Mouse (Mus musculus): ENCODE data around the gene Pced1b. TPM values are rescaled to one million over a fixed set of nuclear protein-coding genes. Genes with fewer than 3 reads are reported as not detected.

The Pced1b gene
- total and polyA plus RNA-seq, 3 experiments, result 3.6 to 3.9 (median 3.8) TPM

DNA sequence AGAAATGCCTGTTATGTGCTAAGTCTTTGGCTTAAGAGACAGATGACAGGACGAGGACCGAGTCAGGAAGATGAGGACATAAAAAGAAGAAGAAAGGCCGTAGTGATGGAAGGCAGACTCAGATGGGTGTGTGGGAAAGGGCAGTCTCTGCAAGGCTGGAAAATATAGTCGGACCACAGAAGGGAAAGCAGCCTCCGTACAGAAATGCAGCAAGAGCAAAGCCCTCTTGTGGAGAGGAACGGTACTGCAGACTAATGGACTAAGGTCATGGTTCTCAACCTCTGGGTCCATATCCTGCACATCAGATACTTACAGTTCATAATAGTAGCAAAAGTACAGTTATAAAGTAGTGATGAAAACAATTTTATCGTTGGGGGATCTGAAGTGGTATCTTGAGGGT, 11.7 kb upstream of the Pced1b start:
- H3K79me2 ChIP-seq (replicated peaks; ENCODE audit: control insufficient read depth, insufficient read depth, low read length), result no peaks in the 10 kb centered on the region
- 29% methylated on average over 7 of the region's 7 CpGs for WGBS
- H3K27ac ChIP-seq, result no peak overlapping the region
- no peak overlapping the region for H3K4me3 ChIP-seq
- no peaks in the 10 kb centered on the region for H3K36me3 ChIP-seq (ENCODE audit: control insufficient read depth, insufficient read depth, low read length)
- no peaks in the 10 kb centered on the region for H3K4me1 ChIP-seq (ENCODE audit: control insufficient read depth, insufficient read depth, low read length)
- intact Hi-C loops (cut with DNase I), result loop anchor here (2.0 to 5.0 kb wide), 3 partner anchors 38 to 432 kb away; no protein-coding TSS in a partner anchor
- TF ChIP-seq EP300 (IDR thresholded peaks at IDR 0.05; ENCODE audit: insufficient read depth, low read depth, low read length) (0 out of 2 replicates have a peak, but pooled peaks have one; percentile 18), POLR2A (IDR thresholded peaks at IDR 0.05; ENCODE audit: insufficient read depth, low read depth, low read length) (no peak), CTCF (IDR thresholded peaks at IDR 0.05) (peak; percentile 98)
- peak in 1 of 2 experiments; percentile 23 for DNase-seq
- H3K27me3 ChIP-seq (ENCODE audit: control insufficient read depth, insufficient read depth, low read length), result no peaks in the 10 kb centered on the region
- no peak overlapping the region for H3K9ac ChIP-seq (ENCODE audit: low read depth, low read length)

DNA sequence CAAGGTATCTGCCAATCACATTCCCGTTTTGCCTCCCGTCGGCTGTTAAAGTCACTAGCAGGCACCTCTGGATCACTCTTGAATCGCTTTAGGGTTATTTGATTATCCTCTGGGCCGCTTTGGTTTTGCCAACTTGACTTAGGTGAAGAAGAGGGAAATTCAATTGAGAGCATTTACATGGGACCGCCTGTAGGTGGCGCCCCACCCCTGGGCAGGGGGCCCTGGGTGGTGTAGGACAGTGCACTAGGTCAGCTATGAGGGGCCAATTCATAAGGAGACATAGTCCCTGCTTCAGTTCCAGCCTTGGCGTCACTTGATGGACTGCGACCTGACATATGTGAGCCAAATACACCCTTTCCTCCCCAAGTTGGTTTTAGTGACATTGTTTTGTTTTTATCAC, 10.0 kb upstream of the Pced1b start:
- no peak overlapping the region for H3K9ac ChIP-seq (ENCODE audit: low read depth, low read length)
- no peak overlapping the region for H3K4me3 ChIP-seq
- H3K79me2 ChIP-seq (replicated peaks; ENCODE audit: control insufficient read depth, insufficient read depth, low read length), result no peaks in the 10 kb centered on the region
- TF ChIP-seq CTCF (IDR thresholded peaks at IDR 0.05), result peak; percentile 87
- no peak for TF ChIP-seq POLR2A (IDR thresholded peaks at IDR 0.05; ENCODE audit: insufficient read depth, low read depth, low read length)
- peak; percentile 37; the same call in 1 of the 2 replicates for TF ChIP-seq EP300 (IDR thresholded peaks at IDR 0.05; ENCODE audit: insufficient read depth, low read depth, low read length)
- WGBS, result 41% methylated on average over 9 of the region's 9 CpGs
- H3K4me1 ChIP-seq (ENCODE audit: control insufficient read depth, insufficient read depth, low read length), result no peaks in the 10 kb centered on the region
- intact Hi-C loops (cut with DNase I), result loop anchor here (5.0 kb wide), 2 partner anchors 175 to 430 kb away; no protein-coding TSS in a partner anchor
- H3K36me3 ChIP-seq (ENCODE audit: control insufficient read depth, insufficient read depth, low read length), result no peaks in the 10 kb centered on the region
- no peaks in the 10 kb centered on the region for H3K27me3 ChIP-seq (ENCODE audit: control insufficient read depth, insufficient read depth, low read length)
- peak; percentile 38 to 72 for DNase-seq
- no peak overlapping the region for H3K27ac ChIP-seq

DNA sequence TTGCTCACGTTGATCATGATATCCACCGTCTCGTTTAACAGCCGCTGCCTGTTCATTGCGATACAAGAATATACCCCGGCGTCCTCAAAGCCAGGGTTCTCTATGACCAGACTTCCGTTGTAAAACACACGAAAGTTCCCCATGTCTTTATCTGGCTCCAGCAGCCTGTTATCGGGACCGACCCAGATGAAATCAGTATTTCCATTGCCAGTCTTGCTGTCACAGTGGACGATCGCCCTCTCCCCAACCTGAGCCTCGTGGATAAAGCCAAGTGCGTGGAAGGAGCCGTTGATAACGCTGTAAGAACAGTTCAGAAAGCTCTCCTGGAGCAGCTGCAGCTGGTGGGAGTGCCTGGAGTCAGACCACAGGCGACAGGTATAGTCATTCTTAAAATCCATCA, 1.5 kb upstream of the Pced1b start:
- Histone ChIP-seq H3K4me3 (no peak overlapping the region), H3K9ac (ENCODE audit: low read depth, low read length) (no peak overlapping the region), H3K27me3 (ENCODE audit: control insufficient read depth, insufficient read depth, low read length) (no peaks in the 10 kb centered on the region; the same call in 1 of the 2 replicates), H3K36me3 (ENCODE audit: control insufficient read depth, insufficient read depth, low read length) (no peaks in the 10 kb centered on the region), H3K4me1 (ENCODE audit: control insufficient read depth, insufficient read depth, low read length) (no peaks in the 10 kb centered on the region), H3K27ac (no peak overlapping the region), H3K79me2 (replicated peaks; ENCODE audit: control insufficient read depth, insufficient read depth, low read length) (no peaks in the 10 kb centered on the region)
- TF ChIP-seq POLR2A (IDR thresholded peaks at IDR 0.05; ENCODE audit: insufficient read depth, low read depth, low read length) (no peak), CTCF (IDR thresholded peaks at IDR 0.05) (no peak), EP300 (IDR thresholded peaks at IDR 0.05; ENCODE audit: insufficient read depth, low read depth, low read length) (no peak)
- intact Hi-C loops (cut with DNase I), result loop anchor here (5.0 kb wide), 4 partner anchors 82 to 717 kb away; partner anchors contain the start of gene Tmem106c
- WGBS, result 54% methylated on average over 18 of the region's 18 CpGs
- no peak for DNase-seq

DNA sequence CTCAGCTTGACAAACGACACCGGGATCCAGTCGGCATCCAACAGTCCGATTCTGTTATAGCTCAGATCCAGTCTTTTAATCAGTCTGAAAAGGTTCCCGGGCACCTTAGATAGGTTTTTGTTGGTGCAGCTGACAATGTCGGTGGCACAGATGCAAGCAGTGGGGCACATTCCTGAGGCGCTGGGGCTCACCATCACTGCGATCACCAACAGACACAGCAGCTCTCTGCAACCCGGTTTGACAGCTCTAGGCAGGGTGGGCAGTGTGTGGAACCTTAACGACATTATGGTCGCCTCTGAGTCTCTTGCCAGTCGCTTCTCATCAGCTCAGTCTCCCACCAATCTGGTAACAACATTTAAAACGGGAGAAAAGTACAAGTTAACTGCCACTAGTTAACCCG, 651 bp upstream of the Pced1b start:
- no peak overlapping the region for H3K27ac ChIP-seq
- WGBS, result 28% methylated on average over 14 of the region's 14 CpGs

DNA sequence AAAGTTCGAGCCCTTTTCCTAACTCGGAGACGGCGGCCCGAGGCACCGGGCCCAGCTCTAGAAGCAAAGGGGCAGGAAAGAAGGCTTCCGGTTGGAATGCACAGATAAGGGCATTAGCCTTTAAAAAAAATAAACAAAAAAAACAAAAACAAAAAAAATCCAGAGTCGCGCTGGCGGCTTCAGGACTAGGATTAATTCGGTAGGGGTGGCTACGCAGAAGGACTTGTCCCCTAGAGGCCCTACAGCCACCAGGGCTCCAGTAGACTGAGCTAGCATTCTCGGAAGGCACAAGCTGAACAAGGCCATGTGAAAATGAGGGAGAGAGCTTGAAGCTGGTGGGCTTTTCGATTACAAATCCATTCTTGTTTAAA, 869 bp downstream of the Pced1b start:
- TF ChIP-seq EP300 (IDR thresholded peaks at IDR 0.05; ENCODE audit: insufficient read depth, low read depth, low read length) (no peak), CTCF (IDR thresholded peaks at IDR 0.05) (peak; percentile 17; the same call in 1 of the 2 replicates)
- H3K4me3 ChIP-seq, result peak overlapping the region; percentile 79
- H3K36me3 ChIP-seq (ENCODE audit: control insufficient read depth, insufficient read depth, low read length), result no peaks in the 10 kb centered on the region
- H3K79me2 ChIP-seq (replicated peaks; ENCODE audit: control insufficient read depth, insufficient read depth, low read length), result no peaks in the 10 kb centered on the region
- DNase-seq, result no peak
- no peaks in the 10 kb centered on the region; the same call in 1 of the 2 replicates for H3K27me3 ChIP-seq (ENCODE audit: control insufficient read depth, insufficient read depth, low read length)
- 2% methylated on average over 14 of the region's 14 CpGs for WGBS
- H3K27ac ChIP-seq, result peak overlapping the region; percentile 92
- peak overlapping the region; percentile 84 for H3K9ac ChIP-seq (ENCODE audit: low read depth, low read length)
- H3K4me1 ChIP-seq (ENCODE audit: control insufficient read depth, insufficient read depth, low read length), result no peaks in the 10 kb centered on the region
- intact Hi-C loops (cut with DNase I), result loop anchor here (5.0 kb wide), 4 partner anchors 80 to 715 kb away; partner anchors contain the start of gene Tmem106c

More for the DNA sequence above, 651 bp upstream of the Pced1b start:
- Histone ChIP-seq H3K36me3 (ENCODE audit: control insufficient read depth, insufficient read depth, low read length) (no peaks in the 10 kb centered on the region), H3K79me2 (replicated peaks; ENCODE audit: control insufficient read depth, insufficient read depth, low read length) (no peaks in the 10 kb centered on the region), H3K9ac (ENCODE audit: low read depth, low read length) (no peak overlapping the region), H3K27me3 (ENCODE audit: control insufficient read depth, insufficient read depth, low read length) (no peaks in the 10 kb centered on the region; the same call in 1 of the 2 replicates), H3K4me3 (peak overlapping the region; percentile 79), H3K4me1 (ENCODE audit: control insufficient read depth, insufficient read depth, low read length) (no peaks in the 10 kb centered on the region)
- TF ChIP-seq CTCF (IDR thresholded peaks at IDR 0.05), result no peak
- no peak for TF ChIP-seq EP300 (IDR thresholded peaks at IDR 0.05; ENCODE audit: insufficient read depth, low read depth, low read length)
- no peak for DNase-seq
- intact Hi-C loops (cut with DNase I), result loop anchor here (5.0 kb wide), 4 partner anchors 81 to 716 kb away; partner anchors contain the start of gene Tmem106c

DNA sequence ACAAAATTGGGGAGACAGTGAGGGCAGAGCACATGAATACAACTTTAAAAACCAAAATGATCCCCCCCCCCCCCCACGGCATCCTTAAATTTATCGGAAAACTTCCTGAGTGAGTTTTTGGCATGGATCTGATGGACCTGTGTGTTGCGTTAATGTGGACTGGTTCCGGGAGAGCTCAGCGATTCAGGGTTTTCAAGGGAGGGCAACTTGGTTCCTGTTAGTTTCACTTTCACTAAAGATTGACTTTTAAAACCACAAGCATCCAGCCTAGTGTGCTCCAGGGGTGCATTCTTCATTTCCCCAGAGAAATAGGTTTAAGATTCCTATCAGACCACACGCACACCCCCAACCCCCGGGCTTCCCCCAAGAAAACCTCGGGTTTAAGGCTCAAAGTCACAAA, 1.4 kb downstream of the Pced1b start:
- Histone ChIP-seq H3K27ac (peak overlapping the region; percentile 92), H3K79me2 (replicated peaks; ENCODE audit: control insufficient read depth, insufficient read depth, low read length) (no peaks in the 10 kb centered on the region)

More for the DNA sequence above, 1.4 kb downstream of the Pced1b start:
- no peaks in the 10 kb centered on the region; the same call in 1 of the 2 replicates for H3K27me3 ChIP-seq (ENCODE audit: control insufficient read depth, insufficient read depth, low read length)
- H3K9ac ChIP-seq (ENCODE audit: low read depth, low read length), result peak overlapping the region; percentile 84; the same call in 1 of the 2 replicates
- intact Hi-C loops (cut with DNase I), result loop anchor here (5.0 kb wide), 4 partner anchors 79 to 714 kb away; partner anchors contain the start of gene Tmem106c
- H3K4me1 ChIP-seq (ENCODE audit: control insufficient read depth, insufficient read depth, low read length), result no peaks in the 10 kb centered on the region
- peak overlapping the region; percentile 79 for H3K4me3 ChIP-seq
- peak in 1 of 2 experiments; percentile 45 for DNase-seq
- 17% methylated on average over 8 of the region's 8 CpGs for WGBS
- no peaks in the 10 kb centered on the region for H3K36me3 ChIP-seq (ENCODE audit: control insufficient read depth, insufficient read depth, low read length)
- TF ChIP-seq CTCF (IDR thresholded peaks at IDR 0.05) (no peak), EP300 (IDR thresholded peaks at IDR 0.05; ENCODE audit: insufficient read depth, low read depth, low read length) (no peak), POLR2A (IDR thresholded peaks at IDR 0.05; ENCODE audit: insufficient read depth, low read depth, low read length) (0 out of 2 replicates have a peak, but pooled peaks have one; percentile 20)

Measured in heart, adult 2 months (tissue).